Mouse (Mus musculus): ENCODE measurements around the gene Exoc2. TPM values are rescaled to one million over a fixed set of nuclear protein-coding genes. Genes with fewer than 3 reads are reported as not detected.

Exoc2 gene
- polyA plus RNA-seq, 1 experiment from 2014 or later = 30.9 TPM

DNA sequence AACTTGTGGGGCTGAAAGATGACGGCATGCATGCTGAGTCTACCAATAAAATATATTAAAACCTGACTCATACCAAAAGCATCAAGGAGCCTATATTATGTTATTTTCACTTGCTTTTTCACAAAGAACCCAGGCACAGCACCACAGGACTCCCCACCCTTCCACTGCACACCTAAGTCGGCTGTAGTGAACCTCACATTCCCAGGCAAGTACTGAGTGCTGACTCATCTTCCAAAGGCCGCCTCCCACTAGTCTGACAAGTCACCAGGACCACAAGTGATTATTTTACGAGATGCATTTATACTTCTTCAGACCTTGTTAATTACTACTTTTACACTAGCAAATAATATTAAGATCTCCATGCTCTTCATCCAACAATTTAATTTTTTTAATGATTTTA lies 42.3 kb downstream of the Exoc2 start:
- Histone ChIP-seq H3K4me1 (ENCODE audit: control insufficient read depth, insufficient read depth, low read length) (no peaks in the 10 kb centered on the region), H3K27ac (replicated peaks; ENCODE audit: low read depth, low read length) (no peak overlapping the region), H3K27me3 (ENCODE audit: control insufficient read depth, insufficient read depth, low read length) (no peaks in the 10 kb centered on the region), H3K9ac (ENCODE audit: low read length) (no peak overlapping the region), H3K4me2 (ENCODE audit: low read depth, severe bottlenecking) (no peak overlapping the region), H3K4me3 (ENCODE audit: low read depth, low read length) (no peak overlapping the region), H3K9me3 (ENCODE audit: control insufficient read depth, low read length) (no peaks in the 10 kb centered on the region; the same call in 1 of the 2 replicates), H3K36me3 (ENCODE audit: control insufficient read depth, insufficient read depth, low read length) (no peaks in the 10 kb centered on the region)
- 51% methylated on average over 4 of the region's 4 CpGs for WGBS
- DNase-seq (ENCODE audit: low spot score) (no peak), ATAC-seq (ENCODE audit: insufficient number of reproducible peaks, low FRiP score, low TSS enrichment, low read depth) (no peak)

DNA sequence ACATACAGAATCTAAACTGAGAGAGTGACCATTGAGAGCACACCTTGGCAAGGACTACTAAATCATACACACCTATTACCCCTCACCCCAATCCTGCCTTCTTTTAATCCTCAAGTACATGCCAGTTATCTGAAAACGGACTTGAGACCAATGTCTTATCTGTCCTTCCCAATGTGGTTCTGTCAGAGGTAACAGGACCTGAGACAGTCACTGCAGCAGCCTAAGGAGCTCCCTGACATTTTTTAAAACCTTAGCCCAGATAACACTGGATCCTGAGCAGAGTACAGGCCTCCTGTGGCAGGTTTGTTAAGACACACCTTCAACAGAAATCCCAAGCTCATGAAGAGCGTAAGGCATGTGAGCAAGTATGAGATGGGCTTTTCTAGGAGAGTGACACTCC lies 44.8 kb downstream of the Exoc2 start:
- Histone ChIP-seq H3K4me1 (ENCODE audit: control insufficient read depth, insufficient read depth, low read length) (no peaks in the 10 kb centered on the region), H3K36me3 (ENCODE audit: control insufficient read depth, insufficient read depth, low read length) (no peaks in the 10 kb centered on the region), H3K9me3 (ENCODE audit: control insufficient read depth, low read length) (no peaks in the 10 kb centered on the region; the same call in 1 of the 2 replicates), H3K27ac (replicated peaks; ENCODE audit: low read depth, low read length) (no peak overlapping the region), H3K27me3 (ENCODE audit: control insufficient read depth, insufficient read depth, low read length) (no peaks in the 10 kb centered on the region), H3K4me2 (ENCODE audit: low read depth, severe bottlenecking) (no peak overlapping the region), H3K9ac (ENCODE audit: low read length) (no peak overlapping the region), H3K4me3 (ENCODE audit: low read depth, low read length) (no peak overlapping the region)
- ATAC-seq (ENCODE audit: insufficient number of reproducible peaks, low FRiP score, low TSS enrichment, low read depth) = no peak
- WGBS = 91% methylated on average over 2 of the region's 2 CpGs
- DNase-seq (ENCODE audit: low spot score) = no peak

DNA sequence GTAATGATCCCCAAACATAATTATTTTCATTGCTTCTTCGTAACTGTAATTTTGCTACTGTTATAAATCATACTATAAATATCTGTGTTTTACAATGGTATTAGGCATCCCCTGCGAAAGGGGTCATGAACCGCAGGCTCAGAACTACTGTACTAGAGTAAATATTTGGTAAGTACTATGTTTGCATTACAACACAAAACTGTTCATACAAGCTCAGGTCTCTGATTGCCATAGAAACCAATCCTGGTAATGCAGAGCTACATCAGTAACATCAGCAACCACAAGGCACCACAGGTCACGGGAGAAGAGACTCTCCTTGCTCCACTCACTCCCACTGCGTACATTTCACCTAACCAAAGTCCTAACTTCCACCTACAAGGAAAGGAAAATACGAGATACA lies 49.6 kb downstream of the Exoc2 start:
- Histone ChIP-seq H3K27ac (replicated peaks; ENCODE audit: low read depth, low read length) (no peak overlapping the region), H3K9me3 (ENCODE audit: control insufficient read depth, low read length) (no peaks in the 10 kb centered on the region)

DNA sequence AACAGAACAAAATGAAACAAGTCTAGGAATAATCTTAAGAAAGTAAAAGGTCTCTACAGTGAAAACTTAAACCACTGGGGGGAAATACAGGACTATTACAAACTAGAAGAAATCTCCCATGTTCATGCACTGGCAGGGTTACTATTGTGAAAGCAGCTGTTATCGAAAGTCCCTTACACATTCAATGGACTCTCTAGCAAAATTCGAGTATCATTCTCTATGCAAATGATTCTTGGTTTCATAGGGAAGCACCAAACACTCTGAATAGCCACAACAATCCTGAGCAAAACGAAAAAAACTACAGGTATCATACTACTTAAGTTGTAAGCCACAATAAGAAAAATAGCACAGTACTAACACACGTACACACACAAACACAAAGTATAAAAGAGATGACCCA lies 52.0 kb downstream of the Exoc2 start:
- no peaks in the 10 kb centered on the region for H3K4me1 ChIP-seq (ENCODE audit: control insufficient read depth, insufficient read depth, low read length)
- ATAC-seq (ENCODE audit: insufficient number of reproducible peaks, low FRiP score, low TSS enrichment, low read depth) (no peak), DNase-seq (ENCODE audit: low spot score) (no peak)
- no peak overlapping the region for H3K4me2 ChIP-seq (ENCODE audit: low read depth, severe bottlenecking)
- no peaks in the 10 kb centered on the region for H3K36me3 ChIP-seq (ENCODE audit: control insufficient read depth, insufficient read depth, low read length)
- no peak overlapping the region for H3K4me3 ChIP-seq (ENCODE audit: low read depth, low read length)
- no peak overlapping the region for H3K27ac ChIP-seq (replicated peaks; ENCODE audit: low read depth, low read length)
- WGBS = 89% methylated on average over 4 of the region's 4 CpGs
- no peak overlapping the region for H3K9ac ChIP-seq (ENCODE audit: low read length)
- H3K9me3 ChIP-seq (ENCODE audit: control insufficient read depth, low read length) = no peaks in the 10 kb centered on the region
- H3K27me3 ChIP-seq (ENCODE audit: control insufficient read depth, insufficient read depth, low read length) = no peaks in the 10 kb centered on the region

More for the DNA sequence above, 49.6 kb downstream of the Exoc2 start:
- ATAC-seq (ENCODE audit: insufficient number of reproducible peaks, low FRiP score, low TSS enrichment, low read depth) (no peak), DNase-seq (ENCODE audit: low spot score) (no peak)
- 94% methylated on average over 6 of the region's 6 CpGs for WGBS
- H3K27me3 ChIP-seq (ENCODE audit: control insufficient read depth, insufficient read depth, low read length) = no peaks in the 10 kb centered on the region
- H3K9ac ChIP-seq (ENCODE audit: low read length) = no peak overlapping the region
- H3K4me3 ChIP-seq (ENCODE audit: low read depth, low read length) = no peak overlapping the region
- no peak overlapping the region for H3K4me2 ChIP-seq (ENCODE audit: low read depth, severe bottlenecking)
- no peaks in the 10 kb centered on the region for H3K36me3 ChIP-seq (ENCODE audit: control insufficient read depth, insufficient read depth, low read length)
- no peaks in the 10 kb centered on the region for H3K4me1 ChIP-seq (ENCODE audit: control insufficient read depth, insufficient read depth, low read length)

DNA sequence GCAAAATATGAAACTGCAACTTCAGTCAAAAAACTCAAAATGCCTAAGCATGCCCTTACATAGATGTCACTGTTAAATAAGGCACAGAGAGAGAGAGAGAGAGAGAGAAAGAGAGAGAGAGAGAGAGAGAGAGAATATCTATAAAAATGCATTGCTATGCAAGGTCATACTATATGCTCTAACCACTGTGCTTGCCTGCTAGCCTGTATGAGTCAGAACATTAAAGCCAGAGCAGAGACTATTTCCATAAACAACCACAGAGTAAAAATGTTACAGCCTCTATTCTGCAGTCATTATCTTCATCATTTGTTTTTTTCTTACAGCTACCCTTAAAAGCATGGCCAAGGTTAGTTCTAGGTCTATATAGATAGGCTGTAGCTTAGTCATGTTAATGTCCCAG lies 60.1 kb downstream of the Exoc2 start:
- ATAC-seq (ENCODE audit: insufficient number of reproducible peaks, low FRiP score, low TSS enrichment, low read depth) = no peak
- no peaks in the 10 kb centered on the region for H3K9me3 ChIP-seq (ENCODE audit: control insufficient read depth, low read length)
- no peak overlapping the region for H3K9ac ChIP-seq (ENCODE audit: low read length)
- no peak overlapping the region for H3K4me2 ChIP-seq (ENCODE audit: low read depth, severe bottlenecking)
- no peaks in the 10 kb centered on the region for H3K27me3 ChIP-seq (ENCODE audit: control insufficient read depth, insufficient read depth, low read length)
- H3K27ac ChIP-seq (replicated peaks; ENCODE audit: low read depth, low read length) = no peak overlapping the region
- DNase-seq (ENCODE audit: low spot score) = no peak
- no peaks in the 10 kb centered on the region for H3K36me3 ChIP-seq (ENCODE audit: control insufficient read depth, insufficient read depth, low read length)
- no peak overlapping the region for H3K4me3 ChIP-seq (ENCODE audit: low read depth, low read length)
- H3K4me1 ChIP-seq (ENCODE audit: control insufficient read depth, insufficient read depth, low read length) = peaks cover 2% of the 10 kb centered on the region; the same call in 1 of the 2 replicates

DNA sequence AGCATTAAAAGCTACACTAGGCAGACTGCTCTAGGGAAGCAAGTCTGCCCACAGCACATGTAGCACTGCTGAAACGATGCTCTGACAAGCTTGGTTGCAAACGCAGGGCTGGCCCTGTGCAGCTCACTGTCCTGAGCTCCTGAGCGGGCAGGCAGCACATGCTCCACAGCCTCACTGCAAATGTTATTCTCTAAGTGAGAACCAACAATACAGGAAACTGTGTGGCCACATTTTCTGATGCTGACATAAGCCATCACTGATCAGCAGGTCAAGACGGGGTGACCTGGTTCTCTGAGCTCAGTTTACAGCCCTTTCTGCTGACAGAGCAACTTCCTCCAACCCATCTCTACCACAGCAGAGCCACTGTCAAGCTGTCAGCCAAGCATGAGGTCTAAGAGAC lies 60.9 kb downstream of the Exoc2 start:
- no peak overlapping the region for H3K4me2 ChIP-seq (ENCODE audit: low read depth, severe bottlenecking)
- DNase-seq (ENCODE audit: low spot score) = no peak
- no peaks in the 10 kb centered on the region for H3K9me3 ChIP-seq (ENCODE audit: control insufficient read depth, low read length)
- no peak overlapping the region for H3K9ac ChIP-seq (ENCODE audit: low read length)
- H3K4me3 ChIP-seq (ENCODE audit: low read depth, low read length) = no peak overlapping the region
- WGBS = 18% methylated on average over 4 of the region's 4 CpGs
- peaks cover 2% of the 10 kb centered on the region; the same call in 1 of the 2 replicates for H3K4me1 ChIP-seq (ENCODE audit: control insufficient read depth, insufficient read depth, low read length)
- H3K27me3 ChIP-seq (ENCODE audit: control insufficient read depth, insufficient read depth, low read length) = no peaks in the 10 kb centered on the region
- no peak overlapping the region for H3K27ac ChIP-seq (replicated peaks; ENCODE audit: low read depth, low read length)
- no peaks in the 10 kb centered on the region for H3K36me3 ChIP-seq (ENCODE audit: control insufficient read depth, insufficient read depth, low read length)
- no peak for ATAC-seq (ENCODE audit: insufficient number of reproducible peaks, low FRiP score, low TSS enrichment, low read depth)

DNA sequence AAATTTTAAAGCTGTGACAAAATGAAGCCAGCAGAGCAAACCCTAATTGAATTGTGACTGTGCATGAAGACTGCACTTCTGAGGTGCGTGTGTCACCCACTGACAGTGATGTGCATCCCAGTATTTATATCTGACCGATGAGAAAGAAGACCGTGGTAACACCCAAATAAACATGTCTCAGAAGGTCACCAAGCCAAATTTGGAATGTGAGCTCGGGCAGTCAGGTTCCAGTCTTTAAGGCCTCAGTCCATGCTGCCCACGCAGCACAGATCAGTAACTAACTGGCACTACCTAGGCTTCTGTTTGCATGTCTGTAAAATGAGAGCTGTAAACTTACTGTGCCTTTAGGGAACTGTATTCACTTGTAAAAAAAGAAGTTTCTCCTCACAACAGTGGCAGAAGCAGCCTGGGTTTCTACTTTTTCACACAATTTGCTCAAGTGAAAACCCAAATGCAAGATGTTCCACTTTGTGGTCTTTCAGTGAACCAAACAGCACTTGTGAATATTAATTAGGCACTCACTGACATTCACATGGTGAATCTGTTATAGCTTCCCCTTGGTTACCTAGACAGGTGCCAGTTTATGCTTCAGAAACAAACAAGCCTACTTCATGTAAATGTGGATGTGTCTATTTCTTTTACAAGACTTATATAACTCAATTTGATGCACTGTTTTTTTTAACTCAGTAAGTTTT lies 61.8 kb downstream of the Exoc2 start:
- H3K4me3 ChIP-seq (ENCODE audit: low read depth, low read length) = no peak overlapping the region
- no peak for ATAC-seq (ENCODE audit: insufficient number of reproducible peaks, low FRiP score, low TSS enrichment, low read depth)
- H3K4me2 ChIP-seq (ENCODE audit: low read depth, severe bottlenecking) = no peak overlapping the region
- 79% methylated on average over 5 of the region's 5 CpGs for WGBS
- no peak for DNase-seq (ENCODE audit: low spot score)
- H3K36me3 ChIP-seq (ENCODE audit: control insufficient read depth, insufficient read depth, low read length) = no peaks in the 10 kb centered on the region
- H3K9me3 ChIP-seq (ENCODE audit: control insufficient read depth, low read length) = no peaks in the 10 kb centered on the region
- H3K27me3 ChIP-seq (ENCODE audit: control insufficient read depth, insufficient read depth, low read length) = no peaks in the 10 kb centered on the region
- no peak overlapping the region for H3K9ac ChIP-seq (ENCODE audit: low read length)
- no peak overlapping the region for H3K27ac ChIP-seq (replicated peaks; ENCODE audit: low read depth, low read length)
- H3K4me1 ChIP-seq (ENCODE audit: control insufficient read depth, insufficient read depth, low read length) = peaks cover 2% of the 10 kb centered on the region; the same call in 1 of the 2 replicates

DNA sequence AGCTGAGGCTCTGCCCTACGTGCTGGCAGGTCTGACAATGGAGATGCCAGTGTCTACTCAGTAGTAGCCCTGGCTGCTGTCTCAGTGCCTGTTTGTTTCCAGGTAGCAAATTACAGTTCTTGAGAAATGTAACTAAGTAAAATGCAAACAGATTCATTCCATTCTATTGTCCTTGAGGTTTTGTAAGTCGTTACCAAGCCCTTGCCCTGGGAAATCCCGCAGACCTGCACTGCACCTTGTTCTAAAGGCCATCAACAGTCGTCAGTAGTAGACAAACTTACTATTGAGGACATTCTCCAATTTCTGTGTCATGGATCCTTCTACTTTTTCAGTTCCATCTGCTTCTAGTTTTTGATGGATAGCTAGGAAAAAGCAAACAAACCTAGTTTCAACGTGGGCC lies 63.0 kb downstream of the Exoc2 start:
- peaks cover 2% of the 10 kb centered on the region; the same call in 1 of the 2 replicates for H3K4me1 ChIP-seq (ENCODE audit: control insufficient read depth, insufficient read depth, low read length)
- H3K36me3 ChIP-seq (ENCODE audit: control insufficient read depth, insufficient read depth, low read length) = no peaks in the 10 kb centered on the region
- no peaks in the 10 kb centered on the region for H3K27me3 ChIP-seq (ENCODE audit: control insufficient read depth, insufficient read depth, low read length)
- H3K27ac ChIP-seq (replicated peaks; ENCODE audit: low read depth, low read length) = no peak overlapping the region
- no peak for ATAC-seq (ENCODE audit: insufficient number of reproducible peaks, low FRiP score, low TSS enrichment, low read depth)
- H3K4me2 ChIP-seq (ENCODE audit: low read depth, severe bottlenecking) = no peak overlapping the region
- no peak overlapping the region for H3K9ac ChIP-seq (ENCODE audit: low read length)
- H3K9me3 ChIP-seq (ENCODE audit: control insufficient read depth, low read length) = no peaks in the 10 kb centered on the region
- DNase-seq (ENCODE audit: low spot score) = no peak
- WGBS = 81% methylated on average over 5 of the region's 5 CpGs
- no peak overlapping the region for H3K4me3 ChIP-seq (ENCODE audit: low read depth, low read length)

DNA sequence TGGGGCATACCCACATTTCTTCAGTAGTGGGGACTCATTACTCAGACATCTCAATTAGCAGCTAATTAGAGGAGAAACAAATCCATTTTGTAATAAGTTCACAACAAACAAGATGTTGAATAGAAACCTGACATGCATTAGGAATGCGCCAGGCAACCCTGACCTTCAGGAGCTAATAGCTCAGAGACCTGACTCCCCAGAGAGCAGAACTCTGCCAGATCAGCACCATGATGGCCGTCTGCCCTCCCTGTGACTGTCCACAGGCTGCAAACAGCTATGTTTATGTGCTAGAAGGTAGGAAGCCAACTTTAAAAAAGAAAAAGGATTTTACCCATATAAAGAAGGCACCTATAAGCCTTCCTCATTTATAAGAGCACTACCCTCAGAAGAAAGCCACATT lies 71.6 kb downstream of the Exoc2 start:
- 15% methylated on average over 2 of the region's 2 CpGs for WGBS
- H3K4me2 ChIP-seq (ENCODE audit: low read depth, severe bottlenecking) = no peak overlapping the region
- H3K36me3 ChIP-seq (ENCODE audit: control insufficient read depth, insufficient read depth, low read length) = 0 out of 2 replicates have a peak, but pooled peaks cover 3% of the 10 kb centered on the region
- no peak overlapping the region for H3K4me3 ChIP-seq (ENCODE audit: low read depth, low read length)
- 0 out of 2 replicates have a peak, but pooled peaks cover 2% of the 10 kb centered on the region for H3K4me1 ChIP-seq (ENCODE audit: control insufficient read depth, insufficient read depth, low read length)
- DNase-seq (ENCODE audit: low spot score) = no peak
- H3K9me3 ChIP-seq (ENCODE audit: control insufficient read depth, low read length) = no peaks in the 10 kb centered on the region
- no peaks in the 10 kb centered on the region for H3K27me3 ChIP-seq (ENCODE audit: control insufficient read depth, insufficient read depth, low read length)
- ATAC-seq (ENCODE audit: insufficient number of reproducible peaks, low FRiP score, low TSS enrichment, low read depth) = no peak
- H3K9ac ChIP-seq (ENCODE audit: low read length) = no peak overlapping the region
- no peak overlapping the region for H3K27ac ChIP-seq (replicated peaks; ENCODE audit: low read depth, low read length)

Data from limb, embryonic 11.5 days (tissue).